Mouse (Mus musculus) kidney, embryonic 16.5 days (tissue): ENCODE results near the gene Dynlt1f. TPM values are rescaled to one million over a fixed set of nuclear protein-coding genes. Genes with fewer than 3 reads are reported as not detected.
A peak's percentile ranks its signal among the peaks of the same experiment; 100 is the strongest.
"Not testable (repeated sequence)": the region's sequence is repeated elsewhere in the genome, so short reads cannot be mapped to it uniquely, and the experiment has no call there.

ENCODE experiments used
- ATAC-seq: fragments of 200-750 bp; cut with Nextera tagmentation; 2 replicates; pipeline ENCODE4 v1.8.0; 2017; ENCODE audit warnings: moderate TSS enrichment; ENCODE audit not compliant: low FRiP score, low TSS enrichment
- H3K27ac ChIP-seq: fragments of 300-500 bp; sonication (generic); 2 replicates; pipeline ENCODE4 v1.5.1; 2014; ENCODE audit warnings: low read length
- H3K27me3 ChIP-seq: fragments of 300-500 bp; sonication (generic); 2 replicates; pipeline ENCODE4 v1.6.1; 2014; ENCODE audit warnings: low read length, control low read depth, mixed read lengths; ENCODE audit not compliant: insufficient read depth
- H3K36me3 ChIP-seq: fragments of 300-500 bp; sonication (generic); 2 replicates; pipeline ENCODE4 v1.6.1; 2014; ENCODE audit warnings: low read length, control low read depth, mixed read lengths; ENCODE audit not compliant: insufficient read depth
- H3K4me1 ChIP-seq: fragments of 300-500 bp; sonication (generic); 2 replicates; pipeline ENCODE4 v1.6.1; 2014; ENCODE audit warnings: low read length, control low read depth, mixed read lengths; ENCODE audit not compliant: insufficient read depth
- H3K4me2 ChIP-seq: fragments of 300-500 bp; sonication (generic); replicated peaks from 2 replicates; pipeline ENCODE4 v1.6.1; 2014; ENCODE audit warnings: low read depth, low read length
- H3K4me3 ChIP-seq: fragments of 300-500 bp; sonication (generic); 2 replicates; pipeline ENCODE4 v1.5.1; 2014; ENCODE audit warnings: mild to moderate bottlenecking, low read length
- H3K9ac ChIP-seq: fragments of 300-500 bp; sonication (generic); replicated peaks from 2 replicates; pipeline ENCODE4 v1.6.1; 2014; ENCODE audit warnings: low read length
- H3K9me3 ChIP-seq: fragments of 300-500 bp; sonication (generic); 2 replicates; pipeline ENCODE4 v1.6.1; 2016; ENCODE audit warnings: low read length, control low read depth
- WGBS: fragments of 180-500 bp; shearing (Covaris S2); extraction: QIAGEN DNeasy Blood & Tissue Kit; methylation state at CpG from one replicate; pipeline ENCODE4 v1.1.7; 2014; 5-methylcytosine and 5-hydroxymethylcytosine counted together
- polyA plus RNA-seq: library from polyadenylated mRNA; unstranded; fragments of >200 nt; fragmentation: Nextera tagmentation; extraction: Ambion mirVana; gene quantifications from 2 replicates; pipeline ENCODE4 v1.2.1, GENCODE M21; 2015

Gene Dynlt1f
- polyA plus RNA-seq = 211 and 239 TPM in 2 replicates

DNA sequence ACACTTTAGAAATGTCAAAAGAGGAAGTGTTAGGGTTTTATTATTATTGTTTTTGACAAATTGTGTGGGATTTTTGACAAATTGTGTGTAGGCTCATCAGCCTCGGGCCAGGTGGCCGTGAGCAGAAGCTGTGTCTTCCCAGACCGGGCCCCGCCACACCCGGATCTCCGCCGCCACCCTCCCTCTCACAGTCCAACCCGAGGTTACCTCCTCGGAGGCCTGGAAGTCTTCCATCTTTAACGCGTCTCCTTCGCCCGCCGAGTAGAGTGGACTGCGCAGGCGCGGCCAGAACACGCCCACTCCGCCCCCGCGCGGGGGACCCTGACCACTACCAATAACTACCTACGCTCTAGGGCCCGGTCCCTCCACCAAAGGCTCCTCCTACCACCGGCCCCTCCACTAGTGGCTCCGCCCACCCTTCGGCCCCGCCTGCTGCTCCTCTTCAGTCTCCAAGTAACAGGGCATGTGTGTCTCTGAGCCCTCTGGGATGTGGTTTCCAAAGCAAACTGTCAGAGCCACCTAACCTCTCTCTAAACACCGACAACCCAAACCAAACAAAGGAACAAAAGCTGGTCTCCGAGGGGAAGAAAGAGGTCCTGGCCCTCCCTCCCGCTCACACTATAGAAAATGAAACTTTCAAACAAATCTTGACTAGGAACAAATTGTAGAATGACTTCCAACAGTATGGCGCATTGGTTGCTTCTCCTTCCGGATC lies at the start of gene Dynlt1f:
Dynlt1f (minus strand) TSS at position 334 of the 715 bp plus-strand sequence.
- not testable (repeated sequence) for H3K9me3 ChIP-seq, H3K36me3 ChIP-seq, H3K27me3 ChIP-seq, H3K4me1 ChIP-seq
- H3K27ac ChIP-seq = peak within 1 kb of the TSS; percentile 58; the same call in 1 of the 2 replicates
- H3K4me3 ChIP-seq = peak within 1 kb of the TSS; percentile 59
- H3K4me2 ChIP-seq = peak within 1 kb of the TSS; percentile 51
- H3K9ac ChIP-seq = peak within 1 kb of the TSS; percentile 70
- peak; percentile 97 for ATAC-seq
- 4% methylated on average over 21 of the region's 33 CpGs for WGBS

DNA sequence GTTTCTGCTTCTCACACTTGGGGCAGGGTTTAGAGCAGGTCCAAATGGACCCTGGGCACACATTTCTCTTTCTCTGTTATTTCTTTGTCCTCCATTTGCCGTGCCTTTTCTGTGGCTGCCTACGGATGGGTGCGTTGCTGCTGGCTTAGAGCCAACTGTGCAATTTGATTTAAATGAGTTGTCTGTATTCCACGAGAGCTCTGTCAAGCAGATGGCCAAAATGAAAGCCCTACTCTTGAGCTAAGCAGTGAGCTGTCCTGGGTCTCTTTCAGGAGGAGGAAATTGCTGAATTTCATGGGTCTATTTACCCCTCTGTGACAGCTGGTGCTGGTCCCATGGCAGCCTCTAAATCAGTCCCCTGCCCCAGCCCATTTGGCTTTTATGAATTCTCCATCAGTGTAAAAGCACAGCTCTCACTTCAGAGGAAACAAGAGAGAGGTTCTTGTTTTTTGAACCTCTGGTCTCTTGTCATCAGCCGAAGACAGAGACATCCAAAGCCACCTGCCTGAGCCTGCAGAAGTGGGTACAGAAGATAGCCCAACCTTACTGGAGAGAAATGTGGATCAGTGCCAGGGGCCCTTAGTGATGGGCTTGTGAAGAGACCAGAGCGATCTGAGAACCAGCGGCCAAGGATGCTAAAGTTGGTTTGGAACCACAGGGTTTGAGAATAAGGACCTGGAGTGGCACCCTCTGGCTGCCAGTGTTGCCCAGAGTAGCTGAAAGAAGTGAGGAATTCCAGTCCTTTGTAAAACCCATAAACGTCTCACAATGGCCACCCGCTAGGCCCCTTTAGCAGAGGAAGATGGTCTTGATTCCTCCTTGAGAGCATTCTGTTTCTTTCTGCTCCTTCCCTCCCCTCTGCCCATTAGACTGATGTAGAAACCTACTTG lies 47.9 kb upstream of the Dynlt1f start:
- not testable (repeated sequence) for ATAC-seq

DNA sequence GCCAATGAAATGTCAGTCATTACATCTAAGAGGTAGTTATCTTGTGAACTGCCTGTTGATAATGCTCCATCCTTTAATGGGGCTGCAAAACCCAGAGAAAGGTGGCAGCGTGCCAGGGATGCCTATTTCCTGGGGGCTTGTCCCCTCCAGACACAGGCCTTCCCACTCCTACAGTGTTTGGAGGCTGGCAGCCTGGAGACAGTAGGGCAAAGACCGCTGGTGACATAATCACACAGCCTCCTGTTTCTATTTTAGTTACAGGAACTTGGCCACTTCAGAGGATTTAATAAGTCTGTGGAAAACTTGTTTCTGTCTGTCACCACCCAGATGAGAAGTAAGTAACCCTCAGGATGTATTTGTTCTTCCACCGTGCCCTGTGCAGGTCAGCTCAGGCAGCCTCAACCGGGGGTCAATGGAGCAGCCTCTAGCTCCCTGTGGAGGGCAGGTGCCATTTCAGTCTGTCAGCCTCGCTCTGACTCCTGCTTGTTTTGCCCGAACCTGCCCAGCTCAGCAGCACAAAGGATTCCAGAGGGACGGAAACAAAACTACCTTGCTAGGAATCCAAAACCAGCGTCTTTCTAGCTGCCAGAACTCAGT lies 47.0 kb upstream of the Dynlt1f start:
- not testable (repeated sequence) for H3K9me3 ChIP-seq, H3K27ac ChIP-seq, H3K4me3 ChIP-seq, H3K36me3 ChIP-seq, H3K9ac ChIP-seq, ATAC-seq, H3K4me1 ChIP-seq, H3K4me2 ChIP-seq, H3K27me3 ChIP-seq
- WGBS = 66% methylated on average over 2 of the region's 8 CpGs

More for the DNA sequence above, 47.9 kb upstream of the Dynlt1f start:
- H3K27ac ChIP-seq, H3K36me3 ChIP-seq, H3K27me3 ChIP-seq, H3K4me3 ChIP-seq, H3K4me2 ChIP-seq, H3K9ac ChIP-seq, H3K4me1 ChIP-seq, H3K9me3 ChIP-seq: not testable (repeated sequence)
- 41% methylated on average over 6 of the region's 9 CpGs for WGBS

DNA sequence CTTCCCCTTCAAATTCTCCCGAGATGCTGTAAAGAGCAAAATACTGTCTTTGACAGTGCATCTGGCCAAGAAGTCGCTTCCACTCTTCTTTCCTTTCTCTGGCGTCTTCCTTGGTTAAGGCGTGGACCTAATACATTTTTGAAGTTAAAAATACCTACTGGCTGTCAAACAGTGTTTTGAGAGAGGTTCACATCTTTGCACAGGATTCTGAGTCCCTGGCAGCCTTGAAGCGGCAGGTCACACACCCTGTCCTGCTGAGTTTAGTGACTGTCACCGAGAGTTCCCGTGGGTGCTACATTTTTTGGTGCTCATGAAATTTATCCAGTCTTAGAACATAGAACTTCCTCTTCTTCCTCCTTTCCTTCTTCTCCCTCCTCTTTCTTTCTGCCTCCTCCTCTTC lies 44.4 kb upstream of the Dynlt1f start:
- not testable (repeated sequence) for H3K4me2 ChIP-seq, H3K27me3 ChIP-seq, ATAC-seq, H3K4me1 ChIP-seq, H3K9me3 ChIP-seq, H3K36me3 ChIP-seq, H3K4me3 ChIP-seq, H3K27ac ChIP-seq, H3K9ac ChIP-seq
- WGBS = 69% methylated on average over 3 of the region's 7 CpGs

DNA sequence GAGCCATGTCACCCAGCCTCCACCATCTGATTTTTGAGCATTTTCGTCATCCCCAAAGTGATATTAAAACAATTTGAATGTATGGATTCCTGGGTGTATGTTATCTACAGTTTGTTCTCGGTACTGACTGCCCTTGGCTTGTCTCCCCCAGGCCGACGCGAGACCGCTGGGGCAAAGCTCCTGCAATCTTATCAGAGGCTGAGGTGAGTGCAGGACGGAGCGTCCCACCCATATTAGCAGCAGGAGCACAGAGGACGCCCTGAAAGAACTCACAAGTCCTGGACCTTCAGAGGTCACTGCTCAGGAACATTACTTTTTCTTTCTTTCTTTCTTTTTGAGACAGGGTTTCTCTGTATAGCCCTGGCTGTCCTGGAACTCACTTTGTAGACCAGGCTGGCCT lies 43.8 kb upstream of the Dynlt1f start:
- ATAC-seq, H3K27ac ChIP-seq, H3K9ac ChIP-seq, H3K4me1 ChIP-seq, H3K4me3 ChIP-seq, H3K27me3 ChIP-seq, H3K4me2 ChIP-seq, H3K36me3 ChIP-seq, H3K9me3 ChIP-seq: not testable (repeated sequence)
- 90% methylated on average over 8 of the region's 9 CpGs for WGBS

DNA sequence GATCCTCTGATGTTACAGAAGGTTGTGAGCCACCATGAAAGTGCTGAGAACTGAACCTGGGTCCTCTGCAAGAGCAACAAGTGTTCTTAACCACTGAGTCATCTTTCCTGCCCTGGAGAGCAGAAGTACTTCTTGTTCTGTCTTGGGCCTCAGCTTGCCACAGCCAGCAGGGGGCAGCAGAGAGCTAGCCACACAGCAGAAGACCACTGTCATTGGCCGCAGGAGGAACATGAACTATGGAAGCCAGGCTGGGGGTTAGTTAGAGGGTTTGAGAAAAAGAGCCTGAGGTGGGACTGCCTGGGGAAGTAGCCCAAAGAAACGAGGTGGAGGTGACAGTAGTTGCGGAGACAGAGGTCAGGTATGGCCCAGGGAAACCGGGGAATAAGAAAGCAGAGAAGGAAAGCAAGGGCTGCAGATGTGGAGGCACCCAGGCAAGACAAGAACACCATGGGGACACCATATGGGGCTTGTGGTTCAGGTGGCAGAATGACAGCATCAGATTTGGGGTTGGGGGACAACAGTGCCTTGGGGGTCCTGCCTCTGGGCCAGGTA lies 41.6 kb upstream of the Dynlt1f start:
- not testable (repeated sequence) for H3K27me3 ChIP-seq, H3K4me3 ChIP-seq, H3K27ac ChIP-seq, H3K4me1 ChIP-seq, H3K9ac ChIP-seq, H3K36me3 ChIP-seq, H3K4me2 ChIP-seq, H3K9me3 ChIP-seq
- ATAC-seq = peak; percentile 69; the same call in 1 of the 2 replicates
- WGBS = 49% methylated on average over 2 of the region's 4 CpGs

DNA sequence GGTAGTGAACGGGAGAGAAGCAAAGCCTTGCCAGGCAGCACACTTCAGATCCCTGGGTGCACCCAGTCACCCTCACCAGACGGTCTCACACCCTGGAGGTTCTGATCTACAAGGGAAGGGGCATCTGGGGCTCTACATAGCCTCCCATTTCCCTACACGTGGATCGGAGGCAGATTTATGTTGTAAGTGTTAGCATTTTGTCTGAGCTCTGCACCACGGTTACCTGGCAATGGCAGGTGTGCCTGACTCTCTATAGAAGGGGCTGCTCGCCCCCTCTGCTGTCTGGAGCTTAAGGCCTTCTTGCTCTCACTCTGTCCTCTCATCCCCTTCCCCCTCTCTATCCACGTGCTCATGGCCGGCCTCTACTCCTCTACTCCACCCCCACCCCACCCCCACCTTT lies 40.8 kb upstream of the Dynlt1f start:
- not testable (repeated sequence) for H3K36me3 ChIP-seq, H3K9ac ChIP-seq, H3K9me3 ChIP-seq, H3K27ac ChIP-seq, H3K4me1 ChIP-seq, H3K4me3 ChIP-seq, ATAC-seq, H3K27me3 ChIP-seq, H3K4me2 ChIP-seq
- 57% methylated on average over 7 of the region's 8 CpGs for WGBS

DNA sequence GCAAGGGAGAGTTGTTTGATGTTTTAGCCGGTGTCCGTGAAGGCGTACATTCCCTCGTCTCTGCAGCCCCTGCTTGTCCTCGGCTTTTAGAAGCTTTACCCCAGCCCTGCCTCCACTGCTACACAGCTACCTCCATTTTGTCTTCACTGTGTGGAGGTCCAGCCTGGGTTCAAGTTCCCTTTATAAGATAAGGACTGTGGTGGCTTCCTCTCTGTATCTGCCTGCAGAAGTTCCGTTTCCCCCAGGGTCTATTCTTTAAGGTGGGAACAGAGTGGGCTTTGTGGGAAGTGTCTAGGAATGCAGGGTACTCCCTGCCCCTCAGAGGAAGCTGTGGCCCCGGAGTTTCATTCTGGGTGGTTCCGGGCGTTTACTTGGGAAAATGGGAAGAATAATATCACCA lies 40.0 kb upstream of the Dynlt1f start:
- not testable (repeated sequence) for H3K27ac ChIP-seq, H3K36me3 ChIP-seq, H3K4me3 ChIP-seq, H3K27me3 ChIP-seq, ATAC-seq, H3K9ac ChIP-seq, H3K4me1 ChIP-seq, H3K4me2 ChIP-seq, H3K9me3 ChIP-seq
- WGBS = 74% methylated on average over 9 of the region's 9 CpGs

DNA sequence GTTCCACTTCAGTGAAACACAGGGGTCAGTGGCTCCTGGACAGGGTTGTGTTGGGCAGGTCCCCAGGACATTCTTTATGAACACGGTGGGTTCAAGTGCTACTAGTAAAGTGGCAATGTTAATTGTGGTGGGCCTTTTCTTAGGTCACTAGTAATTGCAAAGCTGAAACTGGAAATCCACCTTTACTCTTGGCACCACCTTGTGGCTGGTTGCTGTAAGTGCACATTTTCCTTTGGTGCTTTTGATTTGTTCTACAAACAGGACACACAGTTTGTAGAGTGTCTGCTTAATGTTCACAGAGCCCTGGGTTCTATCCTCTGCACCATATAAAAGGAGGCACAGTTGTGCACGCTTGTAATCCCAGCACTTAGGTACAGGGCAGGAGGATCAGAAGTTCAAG lies 35.9 kb upstream of the Dynlt1f start:
- H3K36me3 ChIP-seq, H3K4me1 ChIP-seq, H3K4me2 ChIP-seq, H3K27ac ChIP-seq, H3K9me3 ChIP-seq, H3K4me3 ChIP-seq, H3K27me3 ChIP-seq, H3K9ac ChIP-seq, ATAC-seq: not testable (repeated sequence)
- WGBS = 17% methylated on average over 2 of the region's 2 CpGs
